Mouse (Mus musculus) erythroblast, embryonic 14.5 days (primary cell): ENCODE data around the gene Shpk.

ENCODE experiments used
- GATA1 ChIP-seq: IDR thresholded peaks from 2 replicates; pipeline ENCODE4 v1.6.1; 2012; ENCODE audit warnings: low read length, inconsistent platforms, mixed read lengths
- TAL1 ChIP-seq: IDR thresholded peaks from 3 replicates; pipeline ENCODE4 v1.6.1; 2012; ENCODE audit warnings: low read length, inconsistent platforms, mixed read lengths

GRCm38 (mm10) chr11:73201597-73201996, 2.3 kb downstream of the Shpk start:
- TF ChIP-seq TAL1, result no peak
- TF ChIP-seq GATA1, result no peak
